Mouse (Mus musculus): ENCODE data around the gene Grap. TPM values are rescaled to one million over a fixed set of nuclear protein-coding genes. Genes with fewer than 3 reads are reported as not detected.
"Not testable (repeated sequence)": the region's sequence is repeated elsewhere in the genome, so short reads cannot be mapped to it uniquely, and the experiment has no call there.

The Grap gene
- polyA plus RNA-seq, 1 experiment from 2014 or later, result 7.1 TPM

DNA sequence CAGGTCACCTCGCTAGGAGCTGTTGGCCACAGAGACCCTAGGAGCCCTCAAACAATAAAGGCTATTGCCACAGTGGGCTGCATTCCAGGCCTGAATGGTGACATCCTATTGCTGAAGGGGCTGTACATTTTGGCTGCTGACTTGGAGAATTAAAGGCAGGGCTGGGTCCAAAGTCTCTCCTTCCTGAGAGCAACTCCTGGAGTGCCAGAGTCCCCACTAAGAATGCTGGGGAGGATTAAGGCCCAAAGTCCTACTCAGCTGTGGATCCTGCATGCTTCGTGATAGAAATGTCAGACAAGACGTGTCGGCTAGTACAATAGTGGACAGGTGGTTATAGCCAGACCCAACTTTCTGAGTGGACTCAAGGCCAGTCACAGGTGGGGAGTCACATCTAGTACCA lies 16.8 kb upstream of the Grap start:
- H3K9ac ChIP-seq (ENCODE audit: low read length); H3K4me1 ChIP-seq (ENCODE audit: control insufficient read depth, insufficient read depth, low read length); H3K36me3 ChIP-seq (ENCODE audit: control insufficient read depth, insufficient read depth, low read length); ATAC-seq (ENCODE audit: low FRiP score); H3K27ac ChIP-seq (ENCODE audit: low read depth, low read length); DNase-seq (ENCODE audit: low spot score, missing footprints); H3K9me3 ChIP-seq (ENCODE audit: control insufficient read depth, low read length); H3K4me2 ChIP-seq; H3K4me3 ChIP-seq (ENCODE audit: low read depth, low read length); H3K27me3 ChIP-seq (ENCODE audit: control insufficient read depth, insufficient read depth, low read length): not testable (repeated sequence)
- 100% methylated on average over 4 of the region's 4 CpGs for WGBS

DNA sequence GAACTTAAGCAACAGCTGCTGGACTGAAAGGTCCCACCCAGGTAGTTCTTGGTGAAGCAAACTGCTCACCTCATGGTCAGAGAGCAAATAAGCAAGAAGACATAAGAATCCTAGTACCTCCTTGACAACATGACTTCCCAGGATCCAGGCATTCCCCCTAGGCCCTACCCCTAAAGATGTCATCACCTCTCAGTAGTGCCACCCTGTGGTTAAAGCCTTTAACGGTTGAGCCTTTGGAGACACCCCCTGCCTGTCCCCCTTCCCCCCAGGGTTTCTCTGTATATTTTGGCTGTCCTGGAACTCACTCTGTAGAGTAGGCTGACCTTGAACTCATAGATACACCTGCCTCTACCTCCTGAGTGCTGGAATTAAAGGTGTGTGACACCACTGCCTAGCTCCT lies 15.7 kb upstream of the Grap start:
- H3K4me2 ChIP-seq, result no peak overlapping the region
- no peak for ATAC-seq (ENCODE audit: low FRiP score)
- WGBS, result 48% methylated on average over 1 of the region's 1 CpGs

DNA sequence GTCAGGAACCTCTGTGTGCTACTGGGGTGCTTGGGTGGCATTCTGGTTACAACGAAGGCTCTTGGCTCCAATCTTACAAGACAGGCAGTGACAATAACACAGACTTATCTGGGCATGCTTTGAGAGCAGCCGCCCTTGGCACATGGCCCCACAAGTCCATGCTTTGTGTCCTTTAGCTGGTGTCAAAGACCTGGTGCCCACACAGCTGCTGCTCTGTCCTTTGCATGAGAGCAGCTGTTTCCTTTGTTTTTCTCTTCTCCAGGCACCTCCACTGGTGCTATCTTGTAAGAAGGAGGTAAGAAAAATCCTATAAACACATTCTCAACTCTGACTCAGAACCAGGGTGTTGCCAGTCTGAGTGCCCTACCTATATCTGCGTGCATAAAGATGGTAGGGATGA lies 15.2 kb upstream of the Grap start:
- Histone ChIP-seq H3K4me2 (no peak overlapping the region), H3K36me3 (ENCODE audit: control insufficient read depth, insufficient read depth, low read length) (no peaks in the 10 kb centered on the region), H3K27me3 (ENCODE audit: control insufficient read depth, insufficient read depth, low read length) (no peaks in the 10 kb centered on the region), H3K9me3 (ENCODE audit: control insufficient read depth, low read length) (no peaks in the 10 kb centered on the region), H3K4me1 (ENCODE audit: control insufficient read depth, insufficient read depth, low read length) (no peaks in the 10 kb centered on the region), H3K4me3 (ENCODE audit: low read depth, low read length) (no peak overlapping the region), H3K9ac (ENCODE audit: low read length) (no peak overlapping the region), H3K27ac (ENCODE audit: low read depth, low read length) (no peak overlapping the region)
- DNase-seq (ENCODE audit: low spot score, missing footprints) (no peak), ATAC-seq (ENCODE audit: low FRiP score) (no peak)
- 91% methylated on average over 3 of the region's 3 CpGs for WGBS

More for the DNA sequence above, 15.7 kb upstream of the Grap start:
- H3K4me3 ChIP-seq (ENCODE audit: low read depth, low read length), result no peak overlapping the region
- H3K27me3 ChIP-seq (ENCODE audit: control insufficient read depth, insufficient read depth, low read length), result no peaks in the 10 kb centered on the region
- no peak overlapping the region for H3K27ac ChIP-seq (ENCODE audit: low read depth, low read length)
- no peaks in the 10 kb centered on the region for H3K4me1 ChIP-seq (ENCODE audit: control insufficient read depth, insufficient read depth, low read length)
- DNase-seq (ENCODE audit: low spot score, missing footprints), result no peak
- no peaks in the 10 kb centered on the region for H3K36me3 ChIP-seq (ENCODE audit: control insufficient read depth, insufficient read depth, low read length)
- H3K9me3 ChIP-seq (ENCODE audit: control insufficient read depth, low read length), result no peaks in the 10 kb centered on the region
- no peak overlapping the region for H3K9ac ChIP-seq (ENCODE audit: low read length)

DNA sequence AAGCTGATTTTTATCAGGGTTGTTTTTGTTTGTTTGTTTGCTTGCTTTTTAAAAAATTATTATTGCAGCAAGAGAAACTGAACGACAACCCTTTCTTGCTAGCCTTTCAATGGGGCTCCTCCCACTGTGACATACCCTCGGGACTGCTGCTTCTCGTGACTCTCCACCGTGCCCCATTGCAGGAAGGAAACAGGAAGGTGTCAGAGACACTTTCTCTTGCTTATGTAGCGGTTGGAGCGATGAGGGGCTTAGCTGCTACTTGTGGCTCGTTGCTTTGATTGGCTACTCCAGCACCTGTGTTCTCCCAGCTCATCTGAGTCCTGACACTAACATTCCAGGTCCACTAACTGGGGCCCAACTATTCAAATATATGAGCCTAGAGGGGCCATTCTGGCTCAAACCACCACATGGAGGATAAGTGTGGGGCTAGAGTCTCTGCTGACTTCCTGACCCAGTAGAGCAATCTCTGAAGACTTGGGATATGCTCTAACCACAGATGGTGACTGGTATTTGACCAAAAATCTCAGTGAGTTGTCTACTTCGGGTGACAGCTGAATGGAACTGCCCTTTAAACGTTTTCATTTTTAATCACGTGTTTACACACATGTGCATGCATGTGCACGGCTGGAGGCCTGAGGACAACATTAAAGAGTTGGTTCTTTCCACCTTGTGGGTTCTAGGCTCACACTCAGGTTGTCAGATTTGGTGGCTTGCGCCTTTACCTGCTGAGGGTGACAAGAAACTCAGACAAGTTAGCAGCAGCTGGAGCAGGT lies 14.1 kb upstream of the Grap start:
- H3K4me2 ChIP-seq, result no peak overlapping the region
- 79% methylated on average over 12 of the region's 12 CpGs for WGBS
- no peak overlapping the region for H3K9ac ChIP-seq (ENCODE audit: low read length)
- H3K4me1 ChIP-seq (ENCODE audit: control insufficient read depth, insufficient read depth, low read length), result no peaks in the 10 kb centered on the region
- H3K9me3 ChIP-seq (ENCODE audit: control insufficient read depth, low read length), result no peaks in the 10 kb centered on the region
- no peak for ATAC-seq (ENCODE audit: low FRiP score)
- no peaks in the 10 kb centered on the region for H3K36me3 ChIP-seq (ENCODE audit: control insufficient read depth, insufficient read depth, low read length)
- H3K4me3 ChIP-seq (ENCODE audit: low read depth, low read length), result no peak overlapping the region
- no peaks in the 10 kb centered on the region for H3K27me3 ChIP-seq (ENCODE audit: control insufficient read depth, insufficient read depth, low read length)
- DNase-seq (ENCODE audit: low spot score, missing footprints), result no peak
- no peak overlapping the region for H3K27ac ChIP-seq (ENCODE audit: low read depth, low read length)

DNA sequence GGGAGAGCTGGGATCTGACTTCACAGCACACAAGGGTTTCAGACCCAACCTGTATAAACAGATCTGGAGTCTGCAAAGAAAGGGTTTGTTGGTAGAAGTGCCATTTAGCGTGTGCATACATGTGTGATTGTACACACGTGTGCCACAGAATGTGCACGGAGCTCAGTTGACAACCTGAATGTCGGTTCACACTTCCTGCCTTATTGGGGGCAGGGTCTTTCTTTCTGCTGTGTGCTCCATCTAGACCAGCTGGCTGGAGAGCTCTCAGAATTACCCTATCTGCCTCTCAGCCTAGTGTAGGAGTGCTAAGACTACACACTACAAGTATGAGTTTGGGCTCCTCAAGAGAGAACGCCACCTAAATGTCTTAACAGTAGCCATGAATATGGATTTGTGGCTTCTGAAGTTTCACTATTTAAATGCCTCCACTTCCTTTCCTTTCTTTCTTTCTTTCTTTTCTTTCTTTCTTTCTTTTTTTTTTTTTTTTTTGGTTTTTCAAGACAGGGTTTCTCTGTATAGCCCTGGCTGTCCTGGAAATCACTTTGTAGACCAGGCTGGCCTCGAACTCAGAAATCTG lies 13.4 kb upstream of the Grap start:
- no peaks in the 10 kb centered on the region for H3K4me1 ChIP-seq (ENCODE audit: control insufficient read depth, insufficient read depth, low read length)
- no peak for ATAC-seq (ENCODE audit: low FRiP score)

DNA sequence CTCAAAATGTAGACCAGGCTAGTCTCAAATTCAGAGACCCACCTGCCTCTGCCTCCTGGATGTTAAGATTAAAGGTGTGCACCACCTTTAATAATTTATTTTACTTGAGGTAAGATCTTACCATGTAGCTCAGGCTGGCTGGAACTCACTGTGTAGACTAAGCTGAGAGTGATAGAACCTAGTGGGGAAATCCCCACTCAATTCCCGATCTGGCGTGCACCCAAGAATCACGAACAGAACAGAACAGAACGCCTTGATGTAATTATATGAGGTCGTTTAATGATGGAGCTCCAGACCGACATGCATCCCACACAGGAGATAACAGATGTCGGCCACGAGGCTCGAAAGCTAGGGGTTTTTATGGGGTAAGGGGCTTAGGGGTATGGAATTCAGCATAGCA lies 12.5 kb upstream of the Grap start:
- not testable (repeated sequence) for H3K9ac ChIP-seq (ENCODE audit: low read length); H3K27ac ChIP-seq (ENCODE audit: low read depth, low read length); H3K4me2 ChIP-seq; H3K27me3 ChIP-seq (ENCODE audit: control insufficient read depth, insufficient read depth, low read length); DNase-seq (ENCODE audit: low spot score, missing footprints); H3K4me3 ChIP-seq (ENCODE audit: low read depth, low read length); ATAC-seq (ENCODE audit: low FRiP score); H3K9me3 ChIP-seq (ENCODE audit: control insufficient read depth, low read length); H3K36me3 ChIP-seq (ENCODE audit: control insufficient read depth, insufficient read depth, low read length); H3K4me1 ChIP-seq (ENCODE audit: control insufficient read depth, insufficient read depth, low read length)
- WGBS, result 89% methylated on average over 9 of the region's 9 CpGs

More for the DNA sequence above, 13.4 kb upstream of the Grap start:
- 88% methylated on average over 6 of the region's 6 CpGs for WGBS
- H3K9me3 ChIP-seq (ENCODE audit: control insufficient read depth, low read length), result no peaks in the 10 kb centered on the region
- no peaks in the 10 kb centered on the region for H3K27me3 ChIP-seq (ENCODE audit: control insufficient read depth, insufficient read depth, low read length)
- H3K27ac ChIP-seq (ENCODE audit: low read depth, low read length), result no peak overlapping the region
- no peaks in the 10 kb centered on the region for H3K36me3 ChIP-seq (ENCODE audit: control insufficient read depth, insufficient read depth, low read length)
- no peak overlapping the region for H3K4me3 ChIP-seq (ENCODE audit: low read depth, low read length)
- H3K9ac ChIP-seq (ENCODE audit: low read length), result no peak overlapping the region
- H3K4me2 ChIP-seq, result no peak overlapping the region
- no peak for DNase-seq (ENCODE audit: low spot score, missing footprints)

DNA sequence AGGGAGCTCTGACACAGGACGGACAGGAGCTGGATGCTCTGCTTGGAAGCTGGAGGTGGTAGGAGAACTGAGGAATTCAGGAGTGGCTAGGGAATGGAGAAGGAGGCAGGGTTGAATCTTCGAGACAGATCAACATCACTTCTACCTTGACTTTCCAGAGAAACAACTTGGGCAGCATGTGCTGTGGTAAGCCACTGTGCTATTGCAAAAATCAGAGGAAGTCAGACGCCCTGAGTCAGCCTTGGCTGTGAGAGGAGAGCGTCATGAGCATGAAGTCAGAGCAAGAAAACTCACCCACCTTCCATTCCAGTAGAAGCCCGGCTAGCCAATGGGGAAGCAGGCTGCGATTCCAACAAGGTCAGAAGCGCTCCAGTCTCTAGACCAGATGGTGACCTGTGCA lies 11.0 kb upstream of the Grap start:
- H3K27me3 ChIP-seq (ENCODE audit: control insufficient read depth, insufficient read depth, low read length), result no peaks in the 10 kb centered on the region
- no peak for ATAC-seq (ENCODE audit: low FRiP score)

DNA sequence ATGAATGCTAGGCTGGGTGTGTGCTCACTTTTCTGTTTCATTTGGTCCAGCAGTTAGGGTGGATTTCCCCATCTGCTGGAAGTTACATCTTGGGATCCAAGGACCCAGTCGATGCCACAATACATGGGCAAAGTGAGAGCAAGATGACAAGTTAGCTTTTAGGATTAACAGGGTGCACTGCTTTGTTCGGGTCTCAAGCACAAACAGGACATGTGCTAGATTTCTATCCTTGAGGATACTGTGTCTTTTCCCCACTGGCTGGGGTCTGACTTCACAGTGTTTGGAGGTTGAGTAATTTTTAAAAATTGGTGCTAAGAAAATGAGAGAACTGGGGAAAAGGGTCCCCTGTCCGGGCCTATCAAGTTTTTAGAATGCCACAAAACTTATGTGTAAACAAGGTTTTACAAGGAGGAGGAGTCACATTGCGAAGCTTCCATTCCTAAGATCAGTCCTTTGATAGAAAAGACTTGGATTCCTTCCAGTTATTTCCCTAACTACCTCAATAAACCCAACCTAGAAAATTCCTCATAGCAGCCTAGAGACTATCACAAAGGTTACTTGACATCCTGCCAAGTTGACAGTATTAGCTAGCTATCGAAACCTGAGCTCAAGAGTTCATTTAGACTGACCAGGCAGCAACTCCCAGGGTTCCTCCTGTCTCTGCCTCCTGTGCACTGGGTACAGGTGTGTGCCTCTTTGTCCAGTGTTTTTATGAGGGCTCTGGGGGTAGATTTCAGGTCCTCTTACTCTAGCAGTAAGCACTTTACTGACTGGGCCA lies 9.7 kb upstream of the Grap start:
- Histone ChIP-seq H3K9ac (ENCODE audit: low read length) (no peak overlapping the region), H3K27me3 (ENCODE audit: control insufficient read depth, insufficient read depth, low read length) (no peaks in the 10 kb centered on the region), H3K4me2 (no peak overlapping the region), H3K4me3 (ENCODE audit: low read depth, low read length) (no peak overlapping the region), H3K9me3 (ENCODE audit: control insufficient read depth, low read length) (no peaks in the 10 kb centered on the region), H3K36me3 (ENCODE audit: control insufficient read depth, insufficient read depth, low read length) (no peaks in the 10 kb centered on the region), H3K4me1 (ENCODE audit: control insufficient read depth, insufficient read depth, low read length) (no peaks in the 10 kb centered on the region), H3K27ac (ENCODE audit: low read depth, low read length) (no peak overlapping the region)
- DNase-seq (ENCODE audit: low spot score, missing footprints) (no peak), ATAC-seq (ENCODE audit: low FRiP score) (no peak)
- WGBS, result 81% methylated on average over 5 of the region's 5 CpGs

More for the DNA sequence above, 11.0 kb upstream of the Grap start:
- Histone ChIP-seq H3K4me1 (ENCODE audit: control insufficient read depth, insufficient read depth, low read length) (no peaks in the 10 kb centered on the region), H3K9ac (ENCODE audit: low read length) (no peak overlapping the region), H3K36me3 (ENCODE audit: control insufficient read depth, insufficient read depth, low read length) (no peaks in the 10 kb centered on the region), H3K9me3 (ENCODE audit: control insufficient read depth, low read length) (no peaks in the 10 kb centered on the region), H3K4me2 (no peak overlapping the region), H3K4me3 (ENCODE audit: low read depth, low read length) (no peak overlapping the region), H3K27ac (ENCODE audit: low read depth, low read length) (no peak overlapping the region)
- no peak for DNase-seq (ENCODE audit: low spot score, missing footprints)
- WGBS, result 83% methylated on average over 7 of the region's 7 CpGs
